Mouse (Mus musculus) neural tube, embryonic 13.5 days (tissue): Measurements from ENCODE around the gene B3gnt9. TPM values are rescaled to one million over a fixed set of nuclear protein-coding genes. Genes with fewer than 3 reads are reported as not detected.

Source experiments
- ATAC-seq: fragments of 200-750 bp; cut with Nextera tagmentation; 2 replicates; pipeline ENCODE4 v1.8.0; 2017; ENCODE audit warnings: low read depth, mild to moderate bottlenecking, moderate TSS enrichment, moderate library complexity
- H3K27ac ChIP-seq: fragments of 300-500 bp; sonication (generic); replicated peaks from 2 replicates; pipeline ENCODE4 v1.5.1; 2015; ENCODE audit warnings: moderate library complexity, mild to moderate bottlenecking, inconsistent platforms
- H3K27me3 ChIP-seq: fragments of 300-500 bp; sonication (generic); 2 replicates; pipeline ENCODE4 v1.6.1; 2015; ENCODE audit warnings: mild to moderate bottlenecking, inconsistent platforms
- H3K36me3 ChIP-seq: fragments of 300-500 bp; sonication (generic); 2 replicates; pipeline ENCODE4 v1.6.1; 2015; ENCODE audit warnings: mild to moderate bottlenecking, inconsistent platforms
- H3K4me1 ChIP-seq: fragments of 300-500 bp; sonication (generic); replicated peaks from 2 replicates; pipeline ENCODE4 v1.6.1; 2015; ENCODE audit warnings: inconsistent platforms
- H3K4me2 ChIP-seq: fragments of 300-500 bp; sonication (generic); 2 replicates; pipeline ENCODE4 v1.6.1; 2015; ENCODE audit warnings: inconsistent platforms, mild to moderate bottlenecking, moderate library complexity
- H3K4me3 ChIP-seq: fragments of 300-500 bp; sonication (generic); 2 replicates; pipeline ENCODE4 v1.5.1; 2015; ENCODE audit warnings: mild to moderate bottlenecking, inconsistent platforms
- H3K9ac ChIP-seq: fragments of 300-500 bp; sonication (generic); 2 replicates; pipeline ENCODE4 v1.6.1; 2015; ENCODE audit warnings: moderate library complexity, mild to moderate bottlenecking, inconsistent platforms
- H3K9me3 ChIP-seq: fragments of 300-500 bp; sonication (generic); 2 replicates; pipeline ENCODE4 v1.6.1; 2016; ENCODE audit warnings: inconsistent platforms
- WGBS: fragments of 180-500 bp; shearing (Covaris S2); methylation state at CpG from one replicate; pipeline ENCODE4 v1.1.7; 2015; 5-methylcytosine and 5-hydroxymethylcytosine counted together
- polyA plus RNA-seq: library from polyadenylated mRNA; unstranded; fragments of >200 nt; fragmentation: Nextera tagmentation; extraction: Ambion mirVana; gene quantifications from 2 replicates; pipeline ENCODE4 v1.2.1, GENCODE M21; 2015

Gene B3gnt9
- polyA plus RNA-seq, 1 experiment from 2014 or later = 7.4 TPM

DNA sequence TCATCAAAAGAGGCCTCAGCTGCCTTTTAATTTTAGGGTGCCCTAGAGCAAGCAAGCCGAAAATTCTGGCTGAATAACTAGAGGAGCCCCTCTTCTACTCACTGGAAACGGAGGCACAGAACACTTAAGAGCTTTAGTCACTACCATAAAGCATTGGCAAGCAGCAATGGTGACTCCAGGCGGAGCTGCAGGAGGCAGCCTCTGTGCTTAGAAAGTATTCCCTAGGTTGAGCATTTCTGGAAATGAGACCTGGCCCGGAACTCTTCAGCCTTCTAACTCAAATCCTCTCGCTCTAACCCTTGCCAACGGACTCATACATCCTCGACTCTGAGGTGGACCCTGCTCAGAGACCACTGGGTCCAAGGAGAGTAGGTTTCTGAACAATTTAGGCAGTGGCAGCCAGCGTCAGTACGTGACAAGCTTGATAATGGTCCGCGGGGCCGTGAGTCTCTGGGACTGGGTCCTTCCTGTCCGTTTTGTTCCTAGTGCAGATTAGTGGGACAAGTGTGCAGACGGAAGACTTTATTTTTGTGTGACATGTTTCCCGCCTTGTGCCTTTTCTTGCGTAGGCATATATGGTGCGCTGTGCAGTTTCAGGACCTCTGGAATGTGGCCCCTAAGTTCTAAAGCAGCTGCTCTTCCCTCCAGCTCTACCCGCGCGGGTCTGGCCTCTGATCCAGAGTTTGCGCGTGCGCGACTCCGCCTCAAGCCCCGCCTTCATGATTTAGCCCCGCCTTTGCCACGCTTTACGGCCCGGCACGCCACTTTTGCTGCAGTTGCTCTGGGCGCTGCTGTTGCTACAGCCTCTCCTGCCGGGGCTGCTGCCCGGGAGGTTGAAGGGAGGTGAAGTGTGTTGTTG, 30.3 kb downstream of the B3gnt9 start, which contains the start of gene D230025D16Rik:
Gene D230025D16Rik, plus strand, starts transcription at position 733 of the 859 bp plus-strand sequence.
- peak; percentile 95 for ATAC-seq
- H3K27ac ChIP-seq = peak within 1 kb of the TSS; percentile 85
- peaks cover 23% of the 10 kb centered on the region for H3K4me1 ChIP-seq
- H3K27me3 ChIP-seq = no peaks in the 10 kb centered on the region
- no peaks in the 10 kb centered on the region for H3K36me3 ChIP-seq
- H3K9ac ChIP-seq = peak within 1 kb of the TSS; percentile 90
- peak within 1 kb of the TSS; percentile 96 for H3K4me3 ChIP-seq
- no peaks in the 10 kb centered on the region for H3K9me3 ChIP-seq
- H3K4me2 ChIP-seq = peak within 1 kb of the TSS; percentile 87
- WGBS = 2% methylated on average over 34 of the region's 34 CpGs

DNA sequence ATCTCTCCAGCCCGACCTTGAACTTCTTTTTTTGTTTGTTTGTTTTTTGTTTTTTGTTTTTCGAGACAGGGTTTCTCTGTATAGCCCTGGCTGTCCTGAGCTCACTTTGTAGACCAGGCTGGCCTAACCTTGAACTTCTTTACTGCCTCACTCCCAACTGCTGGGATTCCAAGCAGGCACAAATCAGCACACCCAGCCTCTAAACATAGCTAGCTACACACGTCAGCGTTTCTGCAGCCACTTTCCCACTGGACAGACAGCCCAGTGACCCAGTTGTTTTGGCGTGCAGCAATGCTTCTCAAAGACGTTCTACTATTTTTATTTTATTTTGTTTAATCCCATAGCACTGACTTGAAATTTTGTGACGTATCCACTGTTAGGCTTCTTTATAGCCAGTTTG, 31.1 kb downstream of the B3gnt9 start:
- Histone ChIP-seq H3K27me3 (no peaks in the 10 kb centered on the region), H3K27ac (peak overlapping the region; percentile 85), H3K4me3 (0 out of 2 replicates have a peak overlapping the region, but pooled peaks have one; percentile 96), H3K9ac (peak overlapping the region; percentile 90), H3K9me3 (no peaks in the 10 kb centered on the region), H3K4me1 (peaks cover 23% of the 10 kb centered on the region), H3K4me2 (peak overlapping the region; percentile 87), H3K36me3 (no peaks in the 10 kb centered on the region)
- WGBS = 86% methylated on average over 7 of the region's 7 CpGs
- ATAC-seq = no peak

DNA sequence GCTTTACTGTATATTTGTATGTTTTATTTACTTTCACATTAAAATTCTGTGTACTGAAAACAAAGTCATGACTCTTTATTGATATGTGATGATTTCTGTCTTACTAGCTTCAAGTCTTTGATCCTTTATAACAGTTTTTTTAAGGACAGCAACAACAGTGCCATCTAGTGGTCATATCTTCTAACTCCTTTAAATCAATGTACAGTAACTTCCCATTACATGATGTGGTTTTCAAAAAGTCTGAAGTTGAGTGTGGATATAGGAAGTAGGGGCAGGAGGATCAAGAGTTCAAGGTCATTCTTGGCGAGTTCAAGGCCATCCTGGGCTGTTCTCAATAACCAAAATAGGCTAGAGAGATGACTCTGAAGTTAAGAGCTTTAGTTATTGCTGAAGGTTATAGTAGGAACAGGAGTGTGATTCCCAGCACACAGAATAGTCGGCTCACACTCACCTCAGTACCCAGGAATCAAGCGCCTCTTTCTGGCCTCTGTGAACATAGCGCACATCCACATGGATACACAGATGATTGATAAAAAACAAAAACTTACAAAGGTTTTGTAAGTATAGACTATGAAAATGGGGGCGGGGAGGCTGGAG, 36.9 kb downstream of the B3gnt9 start:
- Histone ChIP-seq H3K4me2 (no peak overlapping the region), H3K36me3 (0 out of 2 replicates have a peak, but pooled peaks cover 4% of the 10 kb centered on the region), H3K9ac (no peak overlapping the region), H3K27me3 (no peaks in the 10 kb centered on the region), H3K4me3 (no peak overlapping the region), H3K4me1 (no peaks in the 10 kb centered on the region), H3K27ac (no peak overlapping the region), H3K9me3 (no peaks in the 10 kb centered on the region)
- 84% methylated on average over 5 of the region's 5 CpGs for WGBS
- ATAC-seq = no peak

DNA sequence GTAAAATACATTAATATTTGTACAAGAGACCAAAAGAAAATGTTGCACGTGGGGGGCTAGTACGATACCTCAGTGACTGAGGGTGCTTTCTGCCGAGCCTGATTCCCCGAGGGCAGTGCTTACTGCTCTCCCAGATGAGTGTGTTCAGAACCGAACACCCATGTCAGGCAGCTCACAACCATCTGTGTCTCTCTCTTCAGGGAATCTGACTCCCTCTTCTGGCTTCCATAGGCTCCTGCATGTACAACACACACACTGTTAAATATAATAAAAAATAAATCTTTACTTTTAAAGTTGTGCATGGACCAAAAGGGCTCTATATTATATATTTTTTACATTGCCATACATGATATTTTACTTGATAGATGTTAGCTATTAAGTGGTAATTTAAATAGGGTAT, 40.8 kb downstream of the B3gnt9 start:
- Histone ChIP-seq H3K9me3 (no peaks in the 10 kb centered on the region), H3K9ac (no peak overlapping the region), H3K27ac (no peak overlapping the region), H3K27me3 (no peaks in the 10 kb centered on the region), H3K4me3 (no peak overlapping the region), H3K36me3 (0 out of 2 replicates have a peak, but pooled peaks cover 4% of the 10 kb centered on the region), H3K4me1 (0 out of 2 replicates have a peak, but pooled peaks cover 2% of the 10 kb centered on the region), H3K4me2 (no peak overlapping the region)
- ATAC-seq = no peak
- 80% methylated on average over 5 of the region's 5 CpGs for WGBS

DNA sequence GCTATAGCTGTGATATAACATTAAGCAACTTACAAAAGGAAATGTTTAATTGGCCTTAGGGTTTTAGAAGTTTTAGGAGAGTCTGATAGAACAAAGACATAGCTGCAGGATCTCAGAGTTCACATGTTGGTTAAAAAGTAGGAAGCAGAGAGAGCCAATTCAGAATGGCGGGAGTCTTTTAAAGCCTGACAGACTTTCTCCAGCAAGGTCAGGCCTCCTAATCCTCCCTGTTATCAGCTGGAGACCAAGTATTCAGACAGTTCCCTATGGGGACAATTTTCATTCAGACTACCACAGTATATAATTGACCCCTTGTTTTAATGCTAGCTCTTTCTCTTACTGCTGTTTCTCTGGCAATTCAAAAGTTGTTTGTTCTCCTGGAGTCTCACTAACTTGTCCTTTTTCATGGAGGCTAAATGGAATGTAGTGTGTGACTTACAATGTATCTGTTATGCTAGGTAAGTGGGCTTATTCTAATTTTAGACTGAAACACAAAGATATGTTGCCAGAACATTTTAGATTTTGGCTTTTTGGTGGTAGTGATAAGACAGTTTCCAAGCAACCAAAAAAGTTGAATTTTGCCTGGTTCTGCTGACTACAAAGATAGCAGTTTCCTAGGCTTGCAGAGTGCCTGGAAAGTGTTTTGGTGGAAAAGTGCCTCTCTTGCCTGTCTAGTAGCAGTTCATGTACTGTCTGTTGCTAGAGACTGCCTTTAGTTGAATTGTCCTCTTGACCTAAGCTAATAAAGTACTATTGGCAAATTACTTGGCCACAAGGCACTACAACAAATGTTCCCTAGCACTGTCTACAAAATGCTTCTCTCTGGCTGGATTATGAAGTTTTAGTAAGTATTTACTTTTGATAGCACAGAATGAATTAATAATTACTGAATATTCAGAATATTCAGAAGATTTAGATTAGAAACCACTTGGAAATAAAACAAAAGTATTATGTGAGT, 45.5 kb downstream of the B3gnt9 start:
- no peak for ATAC-seq
- 67% methylated on average over 1 of the region's 1 CpGs for WGBS

GRCm38 (mm10) chr8:105207675-105208273, 47.2 kb downstream of the B3gnt9 start:
- ATAC-seq = no peak

More for the DNA sequence above, 45.5 kb downstream of the B3gnt9 start:
- Histone ChIP-seq H3K4me1 (0 out of 2 replicates have a peak, but pooled peaks cover 3% of the 10 kb centered on the region), H3K4me2 (no peak overlapping the region), H3K27me3 (no peaks in the 10 kb centered on the region), H3K4me3 (no peak overlapping the region), H3K36me3 (peaks cover 7% of the 10 kb centered on the region), H3K9ac (no peak overlapping the region), H3K27ac (no peak overlapping the region), H3K9me3 (no peaks in the 10 kb centered on the region)

GRCm38 (mm10) chr8:105206766-105207275, 48.1 kb downstream of the B3gnt9 start:
- Histone ChIP-seq H3K27ac (peak overlapping the region; percentile 64), H3K4me1 (0 out of 2 replicates have a peak, but pooled peaks cover 3% of the 10 kb centered on the region), H3K9ac (no peak overlapping the region), H3K36me3 (peaks cover 17% of the 10 kb centered on the region), H3K27me3 (no peaks in the 10 kb centered on the region), H3K9me3 (no peaks in the 10 kb centered on the region), H3K4me3 (no peak overlapping the region), H3K4me2 (no peak overlapping the region)
- WGBS = 77% methylated on average over 7 of the region's 7 CpGs
- no peak for ATAC-seq

More at GRCm38 (mm10) chr8:105207675-105208273, 47.2 kb downstream of the B3gnt9 start:
- Histone ChIP-seq H3K27ac (no peak overlapping the region), H3K9ac (no peak overlapping the region), H3K4me1 (0 out of 2 replicates have a peak, but pooled peaks cover 3% of the 10 kb centered on the region), H3K9me3 (no peaks in the 10 kb centered on the region), H3K36me3 (peaks cover 14% of the 10 kb centered on the region), H3K4me3 (no peak overlapping the region), H3K4me2 (no peak overlapping the region), H3K27me3 (no peaks in the 10 kb centered on the region)
- 84% methylated on average over 2 of the region's 2 CpGs for WGBS

GRCm38 (mm10) chr8:105205748-105206147, 49.2 kb downstream of the B3gnt9 start:
- peak; percentile 63; the same call in 1 of the 2 replicates for ATAC-seq
- H3K9ac ChIP-seq = no peak overlapping the region
- WGBS = 67% methylated on average over 1 of the region's 1 CpGs

More at GRCm38 (mm10) chr8:105205748-105206147, 49.2 kb downstream of the B3gnt9 start:
- H3K4me2 ChIP-seq = no peak overlapping the region
- no peak overlapping the region for H3K4me3 ChIP-seq
- H3K9me3 ChIP-seq = no peaks in the 10 kb centered on the region
- H3K4me1 ChIP-seq = 0 out of 2 replicates have a peak, but pooled peaks cover 3% of the 10 kb centered on the region
- 0 out of 2 replicates have a peak overlapping the region, but pooled peaks have one; percentile 64 for H3K27ac ChIP-seq
- no peaks in the 10 kb centered on the region for H3K27me3 ChIP-seq
- peaks cover 22% of the 10 kb centered on the region for H3K36me3 ChIP-seq

Other genes with a start within 250 kb of the B3gnt9 start
- not detected in 2 replicates for gene Ces3a, start 206.6 kb downstream of the B3gnt9 start, polyA plus RNA-seq
- not detected in 2 replicates for gene Ces3b, start 171.4 kb downstream of the B3gnt9 start, polyA plus RNA-seq
- not detected in 2 replicates for gene Ces4a, start 123.4 kb downstream of the B3gnt9 start, polyA plus RNA-seq
- gene Cbfb, start 84.5 kb downstream of the B3gnt9 start, polyA plus RNA-seq = 59.1 and 66.6 TPM in 2 replicates
- gene D230025D16Rik, start 30.0 kb downstream of the B3gnt9 start, polyA plus RNA-seq = 27.3 and 27.5 TPM in 2 replicates
- 21.4 and 25.0 TPM in 2 replicates for gene Tradd, start 9.5 kb upstream of the B3gnt9 start, polyA plus RNA-seq
- gene Fbxl8, start 9.5 kb upstream of the B3gnt9 start, polyA plus RNA-seq = 1.8 and 2.0 TPM in 2 replicates
- 0.32 and 0.44 TPM in 2 replicates for gene Hsf4, start 14.6 kb upstream of the B3gnt9 start, polyA plus RNA-seq
- gene Nol3, start 21.0 kb upstream of the B3gnt9 start, polyA plus RNA-seq = 5.3 and 6.9 TPM in 2 replicates
- 120 and 124 TPM in 2 replicates for gene 4931428F04Rik, start 34.7 kb upstream of the B3gnt9 start, polyA plus RNA-seq
- gene Exoc3l, start 40.9 kb upstream of the B3gnt9 start, polyA plus RNA-seq = 12.8 and 14.3 TPM in 2 replicates
- 49.3 and 51.8 TPM in 2 replicates for gene E2f4, start 42.5 kb upstream of the B3gnt9 start, polyA plus RNA-seq
- gene Elmo3, start 50.4 kb upstream of the B3gnt9 start, polyA plus RNA-seq = 0.92 and 1.4 TPM in 2 replicates
- gene Lrrc29, start 71.1 kb upstream of the B3gnt9 start, polyA plus RNA-seq = 1.2 and 1.3 TPM in 2 replicates
- gene Tmem208, start 71.2 kb upstream of the B3gnt9 start, polyA plus RNA-seq = 148 and 151 TPM in 2 replicates
- gene Fhod1, start 92.8 kb upstream of the B3gnt9 start, polyA plus RNA-seq = 0.28 and 0.63 TPM in 2 replicates
- gene Slc9a5, start 93.7 kb upstream of the B3gnt9 start, polyA plus RNA-seq = 5.4 and 7.1 TPM in 2 replicates
- gene Plekhg4, start 118.1 kb upstream of the B3gnt9 start, polyA plus RNA-seq = 0.60 and 0.62 TPM in 2 replicates
- gene Kctd19, start 158.3 kb upstream of the B3gnt9 start, polyA plus RNA-seq = not detected in 2 replicates
- 0.65 and 0.92 TPM in 2 replicates for gene Lrrc36, start 158.4 kb upstream of the B3gnt9 start, polyA plus RNA-seq
- 239 and 296 TPM in 2 replicates for gene Tppp3, start 216.4 kb upstream of the B3gnt9 start, polyA plus RNA-seq
- 27.8 and 31.9 TPM in 2 replicates for gene Zdhhc1, start 241.7 kb upstream of the B3gnt9 start, polyA plus RNA-seq